21 mouse cellular contexts compared by ENCODE assay signal in genomic region chr1:183803826-183804225, GRCm38 (mm10).
DNase-seq lines count a peak whose midpoint lies in the region; ATAC-seq lines count a peak whose summit lies in the region.
"Had no signal": no experiment of that assay in that cellular context is flagged by ENCODE, and none has a peak within 500 bp of the region (broad histone marks: within the 10 kb centered on the region; RNA-seq: fewer than 3 reads in every experiment).

No protein-coding gene starts in this region.

- no peaks in the 10 kb centered on the region for H3K36me3 ChIP-seq in heart, embryonic 11.5 days (ENCODE audit: control insufficient read depth, insufficient read depth, low read length)
- H3K36me3 ChIP-seq in splenic B cell, adult 2 months (ENCODE audit: control insufficient read depth, insufficient read depth, low read length, poor library complexity, severe bottlenecking): no peaks in the 10 kb centered on the region
- H3K36me3 ChIP-seq in midbrain, embryonic 13.5 days: no peaks in the 10 kb centered on the region
- H3K36me3 ChIP-seq: hindbrain, embryonic 10.5 days; limb, embryonic 10.5 days had no signal

- no peak overlapping the region for H3K9ac ChIP-seq in heart, embryonic 11.5 days (ENCODE audit: low read depth, low read length)
- no peak overlapping the region for H3K9ac ChIP-seq in midbrain, embryonic 13.5 days (replicated peaks)
- H3K9ac ChIP-seq: forebrain, embryonic 13.5 days; liver, postnatal 0 days had no signal

- no peak overlapping the region for H3K4me2 ChIP-seq in heart, embryonic 11.5 days
- no peak overlapping the region for H3K4me2 ChIP-seq in midbrain, embryonic 13.5 days (replicated peaks)
- H3K4me2 ChIP-seq: forebrain, embryonic 13.5 days; midbrain, embryonic 11.5 days had no signal

- H3K4me3 ChIP-seq in heart, embryonic 11.5 days (ENCODE audit: low read depth, low read length): no peak overlapping the region
- H3K4me3 ChIP-seq in midbrain, embryonic 13.5 days (replicated peaks): no peak overlapping the region
- H3K4me3 ChIP-seq: forebrain, embryonic 13.5 days; hindbrain, embryonic 10.5 days; layer of hippocampus, adult 2 months; limb, embryonic 10.5 days had no signal

- 58% methylated on average over 1 of the region's 1 CpGs for WGBS in heart, embryonic 11.5 days (ENCODE audit: insufficient replicate concordance)
- 88% methylated on average over 1 of the region's 1 CpGs for WGBS in midbrain, embryonic 13.5 days

- ATAC-seq in heart, embryonic 11.5 days (replicated peaks; ENCODE audit: insufficient number of reproducible peaks, low FRiP score, low TSS enrichment): no peak
- ATAC-seq in midbrain, embryonic 13.5 days: no peak
- ATAC-seq: forebrain, embryonic 13.5 days; liver, postnatal 0 days had no signal

- no peaks in the 10 kb centered on the region for H3K4me1 ChIP-seq in heart, embryonic 11.5 days (ENCODE audit: control insufficient read depth, insufficient read depth, low read length)
- no peaks in the 10 kb centered on the region for H3K4me1 ChIP-seq in midbrain, embryonic 13.5 days (replicated peaks)
- H3K4me1 ChIP-seq: forebrain, embryonic 13.5 days; hindbrain, embryonic 10.5 days; limb, embryonic 10.5 days had no signal

- no peak overlapping the region for H3K27ac ChIP-seq in heart, embryonic 11.5 days (ENCODE audit: low read depth, low read length)
- no peak overlapping the region for H3K27ac ChIP-seq in midbrain, embryonic 13.5 days
- H3K27ac ChIP-seq: forebrain, embryonic 13.5 days; hindbrain, embryonic 10.5 days; layer of hippocampus, adult 2 months; limb, embryonic 10.5 days had no signal

- peak; percentile 6 to 7 for DNase-seq in heart, adult 9 months (ENCODE audit: low spot score in 2 of 2)
- DNase-seq in adipocyte (ENCODE audit: low spot score): peak; percentile 56
- DNase-seq in induced T-regulatory cell, adult 2 months (ENCODE audit: low read depth): peak; percentile 8
- peak; percentile 76 for DNase-seq in splenic B cell, adult 2 months (ENCODE audit: low read depth, low spot score)
- no peak for DNase-seq in spleen, postnatal 36 days (ENCODE audit: low spot score in 2 of 2)
- DNase-seq: adrenal gland, postnatal 25 days; cerebellum, adult 18-20 months; cerebellum, postnatal 36 days; kidney, adult 2 months; kidney, postnatal 14 days; liver, postnatal 0 days; lung, postnatal 14 days; right cerebral cortex, postnatal 14 days; spleen, adult 18-20 months had no signal

- H3K27me3 ChIP-seq in heart, embryonic 11.5 days (ENCODE audit: control insufficient read depth, insufficient read depth, low read length): no peaks in the 10 kb centered on the region; the same call in 1 of the 2 replicates
- no peaks in the 10 kb centered on the region for H3K27me3 ChIP-seq in splenic B cell, adult 2 months (ENCODE audit: control insufficient read depth, insufficient read depth, low read length, poor library complexity, severe bottlenecking)
- no peaks in the 10 kb centered on the region for H3K27me3 ChIP-seq in midbrain, embryonic 13.5 days
- H3K27me3 ChIP-seq: forebrain, embryonic 13.5 days had no signal

- no peaks in the 10 kb centered on the region for H3K9me3 ChIP-seq in heart, embryonic 11.5 days (replicated peaks; ENCODE audit: control insufficient read depth, low read length)
- H3K9me3 ChIP-seq in midbrain, embryonic 13.5 days: no peaks in the 10 kb centered on the region
- H3K9me3 ChIP-seq: forebrain, embryonic 13.5 days; hindbrain, embryonic 10.5 days; limb, embryonic 10.5 days had no signal

Comparison
In these comparisons a context has a peak if more than half of its experiments do, and no peak if none do; other contexts are left out.
1. DNase-seq: peak in heart, adult 9 months (2 of 2), adipocyte (single experiment), induced T-regulatory cell, adult 2 months (single experiment) and splenic B cell, adult 2 months (single experiment); none in spleen, postnatal 36 days (0 of 2).